Mouse (Mus musculus) heart, embryonic 10.5 days (tissue): ENCODE data around the gene Ccdc88b. TPM values are rescaled to one million over a fixed set of nuclear protein-coding genes. Genes with fewer than 3 reads are reported as not detected.
A peak's percentile ranks its signal among the peaks of the same experiment; 100 is the strongest.
"Not testable (repeated sequence)": the region's sequence is repeated elsewhere in the genome, so short reads cannot be mapped to it uniquely, and the experiment has no call there.

Source experiments
- DNase-seq: peaks from one replicate; pipeline ENCODE4 v3.0.0-alpha.2; 2017; ENCODE audit warnings: low spot score
- H3K27ac ChIP-seq: fragments of 300-500 bp; sonication (generic); 2 replicates; pipeline ENCODE4 v1.5.1; 2016; ENCODE audit warnings: mild to moderate bottlenecking
- H3K27me3 ChIP-seq: fragments of 300-500 bp; sonication (generic); 2 replicates; pipeline ENCODE4 v1.6.1; 2016; ENCODE audit warnings: mild to moderate bottlenecking; ENCODE audit not compliant: poor library complexity, insufficient read depth, severe bottlenecking
- H3K36me3 ChIP-seq: fragments of 300-500 bp; sonication (generic); 2 replicates; pipeline ENCODE4 v1.6.1; 2016; ENCODE audit warnings: mild to moderate bottlenecking, moderate library complexity
- H3K4me1 ChIP-seq: fragments of 300-500 bp; sonication (generic); 2 replicates; pipeline ENCODE4 v1.6.1; 2016; ENCODE audit warnings: mild to moderate bottlenecking
- H3K4me3 ChIP-seq: fragments of 300-500 bp; sonication (generic); 2 replicates; pipeline ENCODE4 v1.5.1; 2016; ENCODE audit warnings: mild to moderate bottlenecking, moderate library complexity
- H3K9me3 ChIP-seq: fragments of 300-500 bp; sonication (generic); 2 replicates; pipeline ENCODE4 v1.6.1; 2016; ENCODE audit warnings: mild to moderate bottlenecking, moderate library complexity
- WGBS: fragments of 180-500 bp; shearing (Covaris S2); methylation state at CpG from one replicate; pipeline ENCODE4 v1.1.7; 2016; 5-methylcytosine and 5-hydroxymethylcytosine counted together
- polyA plus RNA-seq: library from polyadenylated mRNA; unstranded; fragments of >200 nt; fragmentation: Nextera tagmentation; extraction: Ambion mirVana; gene quantifications from 2 replicates; pipeline ENCODE4 v1.2.1, GENCODE M21; 2016

The Ccdc88b gene
- 0.38 and 0.63 TPM in 2 replicates for polyA plus RNA-seq

DNA sequence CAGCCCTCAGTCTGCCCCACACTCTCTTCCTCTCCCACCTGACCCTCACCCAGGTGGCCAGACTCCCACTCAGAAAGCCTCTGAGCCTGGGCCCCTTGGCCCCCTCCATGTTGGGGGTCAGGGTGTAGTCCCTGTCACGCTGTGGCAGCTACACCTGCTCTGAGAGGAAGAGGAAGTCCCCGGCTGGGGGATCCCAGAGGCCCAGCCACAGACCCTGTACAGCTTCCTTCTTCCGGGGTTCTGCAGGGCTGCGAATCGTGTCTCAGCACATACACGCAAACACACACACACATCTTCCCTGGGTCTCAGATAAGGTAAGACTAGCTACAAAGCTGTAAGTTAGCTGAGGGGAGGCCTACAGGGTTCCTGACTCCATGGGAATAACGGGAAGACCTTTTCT is at the start of gene Ccdc88b:
TSS of gene Ccdc88b (minus strand) at position 181 of the 400 bp plus-strand sequence.
- Histone ChIP-seq H3K36me3 (no peaks in the 10 kb centered on the region), H3K27ac (0 out of 2 replicates have a peak within 1 kb of the TSS, but pooled peaks have one; percentile 30), H3K27me3 (peaks cover 29% of the 10 kb centered on the region), H3K9me3 (no peaks in the 10 kb centered on the region), H3K4me1 (peaks cover 32% of the 10 kb centered on the region), H3K4me3 (no peak within 1 kb of the TSS)
- 64% methylated on average over 7 of the region's 7 CpGs for WGBS
- DNase-seq: no peak

DNA sequence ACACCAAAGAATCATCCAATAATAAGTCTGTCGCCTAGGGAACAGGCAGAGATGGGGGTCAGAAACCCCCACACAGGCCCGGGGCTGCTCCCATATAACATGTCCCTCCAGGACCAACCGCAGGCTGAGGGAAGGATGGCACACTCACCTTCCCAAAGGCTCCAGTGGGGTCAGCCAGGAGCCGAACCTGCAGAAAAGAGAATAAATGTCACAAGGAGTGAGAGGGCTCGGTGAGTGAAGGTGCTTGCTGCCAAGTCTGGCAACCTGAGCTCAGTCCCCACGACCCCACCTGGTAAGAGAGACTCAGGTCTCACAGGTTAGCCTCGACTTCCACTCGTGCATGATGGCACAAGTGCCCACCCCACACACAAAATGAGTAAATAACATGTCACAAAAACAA is 49.1 kb upstream of the Ccdc88b start:
- H3K9me3 ChIP-seq: no peaks in the 10 kb centered on the region
- H3K4me3 ChIP-seq: no peak overlapping the region
- no peak for DNase-seq
- 85% methylated on average over 8 of the region's 8 CpGs for WGBS
- no peak overlapping the region for H3K27ac ChIP-seq
- H3K36me3 ChIP-seq: peaks cover 46% of the 10 kb centered on the region
- peaks cover 37% of the 10 kb centered on the region for H3K4me1 ChIP-seq
- no peaks in the 10 kb centered on the region for H3K27me3 ChIP-seq

DNA sequence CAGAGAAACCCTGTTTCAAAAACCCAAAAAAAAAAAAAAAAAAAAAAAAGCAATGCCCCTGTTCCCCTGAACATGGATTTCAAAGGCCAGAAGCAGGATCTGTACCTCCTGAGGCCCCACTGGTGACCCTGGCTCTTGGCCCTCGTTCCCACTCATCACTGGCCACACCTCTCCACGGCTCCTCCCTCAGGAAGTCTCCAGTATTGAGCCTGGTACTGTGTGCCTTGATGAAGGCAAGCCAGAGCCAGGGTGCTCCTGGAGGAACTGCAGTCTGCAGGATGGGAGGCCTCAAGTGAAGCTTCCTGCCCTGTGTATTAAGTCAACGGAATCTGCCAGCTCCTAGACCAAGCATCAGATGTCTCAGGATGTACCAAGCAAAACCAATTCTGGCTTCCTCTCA is 48.2 kb upstream of the Ccdc88b start:
- 82% methylated on average over 3 of the region's 3 CpGs for WGBS
- H3K9me3 ChIP-seq: no peaks in the 10 kb centered on the region
- DNase-seq: no peak
- H3K27ac ChIP-seq: no peak overlapping the region
- H3K27me3 ChIP-seq: no peaks in the 10 kb centered on the region
- H3K4me1 ChIP-seq: peaks cover 30% of the 10 kb centered on the region
- peaks cover 37% of the 10 kb centered on the region for H3K36me3 ChIP-seq
- H3K4me3 ChIP-seq: no peak overlapping the region

GRCm38 (mm10) chr19:6905498-6906159 is 47.6 kb upstream of the Ccdc88b start:
- 88% methylated on average over 11 of the region's 11 CpGs for WGBS
- H3K27me3 ChIP-seq: no peaks in the 10 kb centered on the region
- peaks cover 26% of the 10 kb centered on the region for H3K4me1 ChIP-seq
- H3K4me3 ChIP-seq: no peak overlapping the region
- H3K36me3 ChIP-seq: peaks cover 33% of the 10 kb centered on the region
- H3K9me3 ChIP-seq: no peaks in the 10 kb centered on the region
- peak; percentile 68 for DNase-seq
- H3K27ac ChIP-seq: no peak overlapping the region

- H3K9me3 ChIP-seq: 0 out of 2 replicates have a peak, but pooled peaks cover 4% of the 10 kb centered on the region
- peak; percentile 62 for DNase-seq
- no peak overlapping the region for H3K27ac ChIP-seq
- no peaks in the 10 kb centered on the region for H3K27me3 ChIP-seq
- WGBS: 79% methylated on average over 2 of the region's 2 CpGs
- peaks cover 33% of the 10 kb centered on the region for H3K36me3 ChIP-seq
- H3K4me1 ChIP-seq: peaks cover 22% of the 10 kb centered on the region
- H3K4me3 ChIP-seq: no peak overlapping the region
Observed at GRCm38 (mm10) chr19:6904846-6905245, 46.8 kb upstream of the Ccdc88b start.

- no peaks in the 10 kb centered on the region for H3K27me3 ChIP-seq
- H3K4me3 ChIP-seq: no peak overlapping the region
- peaks cover 33% of the 10 kb centered on the region for H3K36me3 ChIP-seq
- 0 out of 2 replicates have a peak, but pooled peaks cover 5% of the 10 kb centered on the region for H3K9me3 ChIP-seq
- peak; percentile 50 for DNase-seq
- peaks cover 8% of the 10 kb centered on the region for H3K4me1 ChIP-seq
- 97% methylated on average over 1 of the region's 1 CpGs for WGBS
- H3K27ac ChIP-seq: no peak overlapping the region
Observed at GRCm38 (mm10) chr19:6903031-6903430, 45.0 kb upstream of the Ccdc88b start.

- Histone ChIP-seq H3K4me3 (no peak overlapping the region), H3K36me3 (peaks cover 6% of the 10 kb centered on the region; the same call in 1 of the 2 replicates), H3K9me3 (0 out of 2 replicates have a peak, but pooled peaks cover 13% of the 10 kb centered on the region), H3K4me1 (no peaks in the 10 kb centered on the region), H3K27me3 (no peaks in the 10 kb centered on the region), H3K27ac (no peak overlapping the region)
- peak; percentile 16 for DNase-seq
- 82% methylated on average over 4 of the region's 4 CpGs for WGBS
Observed at GRCm38 (mm10) chr19:6899641-6900040, 41.6 kb upstream of the Ccdc88b start.

DNA sequence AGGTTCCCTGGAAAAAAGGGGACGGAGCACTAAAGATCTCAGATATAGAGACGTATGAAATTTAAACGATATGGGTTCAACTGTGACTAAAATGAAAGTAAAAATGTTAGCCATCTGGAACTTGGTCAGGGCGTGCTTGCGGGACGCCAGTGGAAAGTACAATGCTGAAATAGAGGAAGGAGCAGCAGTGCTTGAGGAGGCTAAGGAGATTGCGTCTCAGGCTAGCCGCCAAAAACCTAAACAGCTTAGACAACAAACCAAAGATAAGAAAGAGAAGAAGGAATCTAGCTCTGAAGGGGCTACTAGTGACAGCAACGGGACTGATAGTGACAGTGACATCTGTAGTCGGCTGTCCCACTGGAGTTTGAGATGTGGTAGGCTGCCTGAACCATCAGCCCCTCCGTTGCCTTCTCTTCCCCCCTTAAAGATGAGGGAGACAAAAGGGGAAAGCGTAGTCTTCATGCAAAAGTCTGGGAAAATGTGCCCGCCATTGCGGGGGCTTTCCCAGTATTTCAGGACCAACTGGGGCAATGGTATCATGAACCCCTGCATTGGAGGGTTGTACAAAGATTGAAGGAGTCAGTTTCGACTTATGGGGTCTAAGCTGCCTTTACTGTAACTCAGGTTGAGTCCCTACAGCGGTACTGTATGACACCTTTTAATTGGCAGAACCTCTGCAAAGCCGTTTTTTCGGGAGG is 37.7 kb upstream of the Ccdc88b start:
- not testable (repeated sequence) for H3K27me3 ChIP-seq, H3K27ac ChIP-seq, H3K36me3 ChIP-seq, H3K4me1 ChIP-seq, H3K4me3 ChIP-seq
- peak; percentile 72 for DNase-seq
- H3K9me3 ChIP-seq: 0 out of 2 replicates have a peak, but pooled peaks cover 13% of the 10 kb centered on the region
- WGBS: 79% methylated on average over 18 of the region's 18 CpGs

DNA sequence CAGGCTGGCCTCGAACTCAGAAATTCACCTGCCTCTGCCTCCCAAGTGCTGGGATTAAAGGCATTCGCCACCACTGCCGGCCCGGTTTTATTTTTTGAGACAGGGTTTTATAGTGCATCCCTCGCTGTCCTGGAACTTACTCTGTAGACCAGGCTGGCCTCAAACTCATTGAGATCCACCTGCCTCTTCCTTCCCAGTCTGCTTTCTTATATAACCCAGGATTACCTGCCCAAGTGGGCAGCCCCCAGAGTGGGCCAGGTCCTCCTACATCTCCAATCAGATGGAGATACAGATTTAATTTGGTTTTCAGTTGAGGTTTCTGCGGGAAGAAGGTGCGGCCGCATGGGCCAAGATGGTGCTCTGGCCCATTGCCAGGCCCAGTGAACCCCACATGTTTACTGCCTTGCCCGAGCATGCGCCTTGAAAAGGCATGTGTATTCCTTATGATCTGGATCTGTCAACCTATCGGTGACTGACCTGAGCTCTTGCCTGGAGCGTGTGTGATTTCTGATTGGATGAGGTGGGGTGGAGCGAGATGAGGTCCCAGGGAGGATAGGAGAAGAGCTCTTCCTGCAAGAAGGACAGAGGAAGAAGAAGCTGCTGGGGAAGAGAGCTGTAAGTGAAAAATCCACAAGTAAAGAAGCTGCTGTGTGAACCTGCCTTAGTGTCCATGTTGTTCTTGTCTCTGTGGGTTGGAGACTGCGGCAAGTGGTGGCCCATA is 35.9 kb upstream of the Ccdc88b start:
- WGBS: 88% methylated on average over 14 of the region's 14 CpGs
- no peaks in the 10 kb centered on the region for H3K4me1 ChIP-seq
- DNase-seq: peak; percentile 53
- 0 out of 2 replicates have a peak, but pooled peaks cover 8% of the 10 kb centered on the region for H3K9me3 ChIP-seq
- H3K27ac ChIP-seq: no peak overlapping the region
- H3K4me3 ChIP-seq: no peak overlapping the region
- H3K36me3 ChIP-seq: no peaks in the 10 kb centered on the region
- H3K27me3 ChIP-seq: no peaks in the 10 kb centered on the region

DNA sequence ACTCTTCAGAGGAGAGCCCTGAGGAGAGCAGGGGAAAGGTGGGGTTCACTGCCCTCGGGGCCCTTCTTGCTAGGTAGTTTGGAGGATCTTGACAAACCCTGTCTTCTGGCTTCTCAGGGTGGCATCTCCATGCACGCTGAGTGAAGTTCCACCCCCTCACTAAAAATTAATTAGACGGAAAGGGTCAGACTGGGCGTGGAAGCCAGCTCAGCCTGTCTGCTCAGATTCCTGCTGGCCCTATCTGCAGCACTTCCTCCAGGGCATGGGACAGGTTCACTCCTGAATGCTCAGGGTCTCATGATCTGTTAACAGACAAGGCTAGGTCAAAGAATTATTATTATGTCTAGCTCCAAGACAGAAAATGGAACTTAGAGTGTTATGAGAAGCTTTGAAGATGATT is 34.5 kb upstream of the Ccdc88b start:
- Histone ChIP-seq H3K27ac (no peak overlapping the region), H3K4me3 (no peak overlapping the region), H3K36me3 (no peaks in the 10 kb centered on the region), H3K27me3 (no peaks in the 10 kb centered on the region), H3K4me1 (no peaks in the 10 kb centered on the region), H3K9me3 (0 out of 2 replicates have a peak, but pooled peaks cover 8% of the 10 kb centered on the region)
- WGBS: 54% methylated on average over 4 of the region's 4 CpGs
- DNase-seq: peak; percentile 51

- Histone ChIP-seq H3K9me3 (no peaks in the 10 kb centered on the region), H3K4me3 (no peak overlapping the region), H3K27ac (no peak overlapping the region), H3K36me3 (no peaks in the 10 kb centered on the region), H3K27me3 (no peaks in the 10 kb centered on the region), H3K4me1 (no peaks in the 10 kb centered on the region)
- WGBS: 78% methylated on average over 4 of the region's 4 CpGs
- no peak for DNase-seq
Observed at GRCm38 (mm10) chr19:6877965-6878364, 20.0 kb upstream of the Ccdc88b start.

GRCm38 (mm10) chr19:6876799-6877198 is 18.8 kb upstream of the Ccdc88b start:
- Histone ChIP-seq H3K9me3 (no peaks in the 10 kb centered on the region), H3K27me3 (no peaks in the 10 kb centered on the region), H3K36me3 (no peaks in the 10 kb centered on the region), H3K4me3 (no peak overlapping the region), H3K4me1 (no peaks in the 10 kb centered on the region), H3K27ac (no peak overlapping the region)
- no peak for DNase-seq

DNA sequence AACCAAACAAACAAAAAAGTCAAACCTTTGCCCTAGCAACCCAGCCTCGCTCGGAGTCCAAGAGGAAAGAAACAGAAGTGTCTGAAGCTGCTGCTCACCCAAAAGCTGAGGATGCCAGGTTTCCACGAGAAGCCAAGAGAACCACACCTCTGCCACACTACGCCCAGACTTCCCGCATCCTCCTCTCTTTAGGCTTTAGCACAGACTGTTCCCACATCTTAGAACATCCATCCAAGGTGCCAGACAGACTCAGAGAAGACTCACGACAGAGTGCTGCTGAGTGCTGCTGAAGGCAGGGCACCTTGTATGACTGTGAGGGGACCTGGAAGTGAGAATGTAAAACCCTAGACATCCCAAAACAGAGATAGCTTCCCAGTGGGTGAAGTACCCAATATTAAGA is 17.8 kb upstream of the Ccdc88b start:
- Histone ChIP-seq H3K27me3 (no peaks in the 10 kb centered on the region), H3K4me1 (no peaks in the 10 kb centered on the region), H3K9me3 (no peaks in the 10 kb centered on the region), H3K27ac (no peak overlapping the region), H3K4me3 (no peak overlapping the region), H3K36me3 (no peaks in the 10 kb centered on the region)
- DNase-seq: no peak
- 80% methylated on average over 6 of the region's 6 CpGs for WGBS
